Mouse (Mus musculus) limb, embryonic 14.5 days (tissue): ENCODE data around the gene Dgkz. TPM values are rescaled to one million over a fixed set of nuclear protein-coding genes. Genes with fewer than 3 reads are reported as not detected.

ENCODE experiments used
- ATAC-seq: fragments of 200-750 bp; cut with Nextera tagmentation; 2 replicates; pipeline ENCODE4 v1.8.0; 2017; ENCODE audit warnings: low read depth, moderate number of reproducible peaks, moderate TSS enrichment; ENCODE audit not compliant: low FRiP score
- DNase-seq: peaks from one replicate; pipeline ENCODE4 v3.0.0-alpha.2; 2015; ENCODE audit warnings: low spot score
- H3K27ac ChIP-seq: fragments of 300-500 bp; sonication (generic); replicated peaks from 2 replicates; pipeline ENCODE4 v1.5.1; 2014; ENCODE audit warnings: low read depth, mild to moderate bottlenecking, low read length, moderate library complexity, mixed read lengths
- H3K27me3 ChIP-seq: fragments of 300-500 bp; sonication (generic); 2 replicates; pipeline ENCODE4 v1.6.1; 2014; ENCODE audit warnings: low read length, mixed read lengths; ENCODE audit not compliant: control insufficient read depth, insufficient read depth
- H3K36me3 ChIP-seq: fragments of 300-500 bp; sonication (generic); 2 replicates; pipeline ENCODE4 v1.6.1; 2014; ENCODE audit warnings: mild to moderate bottlenecking, low read length, moderate library complexity, mixed read lengths; ENCODE audit not compliant: control insufficient read depth, insufficient read depth
- H3K4me1 ChIP-seq: fragments of 300-500 bp; sonication (generic); 2 replicates; pipeline ENCODE4 v1.6.1; 2014; ENCODE audit warnings: antibody characterized with exemption, low read length, mixed read lengths; ENCODE audit not compliant: control insufficient read depth, insufficient read depth
- H3K4me2 ChIP-seq: fragments of 300-500 bp; sonication (generic); replicated peaks from 2 replicates; pipeline ENCODE4 v1.6.1; 2014; ENCODE audit warnings: low read depth, mild to moderate bottlenecking, low read length, moderate library complexity; ENCODE audit not compliant: severe bottlenecking
- H3K4me3 ChIP-seq: fragments of 300-500 bp; sonication (generic); replicated peaks from 2 replicates; pipeline ENCODE4 v1.5.1; 2014; ENCODE audit warnings: low read length
- H3K9ac ChIP-seq: fragments of 300-500 bp; sonication (generic); 2 replicates; pipeline ENCODE4 v1.6.1; 2014; ENCODE audit warnings: mild to moderate bottlenecking, low read depth, low read length, moderate library complexity; ENCODE audit not compliant: severe bottlenecking
- H3K9me3 ChIP-seq: fragments of 300-500 bp; sonication (generic); 2 replicates; pipeline ENCODE4 v1.6.1; 2016; ENCODE audit warnings: low read length; ENCODE audit not compliant: control insufficient read depth
- POLR2A ChIP-seq: fragments of 200-500 bp; IDR thresholded peaks from 2 replicates; pipeline ENCODE4 v1.8.0; 2012; ENCODE audit warnings: inconsistent platforms, mild to moderate bottlenecking, moderate library complexity, borderline replicate concordance; ENCODE audit not compliant: insufficient read depth, insufficient read length; ENCODE audit errors: extremely low read depth
- WGBS: fragments of 180-500 bp; shearing (Covaris S2); extraction: QIAGEN DNeasy Blood & Tissue Kit; methylation state at CpG from one replicate; pipeline ENCODE4 v1.1.7; 2014; 5-methylcytosine and 5-hydroxymethylcytosine counted together
- polyA plus RNA-seq, 2 experiments: library from polyadenylated mRNA; depleted of rRNA in 1 of 2; stranded (reverse) in 1 of 2; unstranded in 1 of 2; fragments of >200 nt; fragmentation: Nextera tagmentation in 1 of 2; extraction: Ambion mirVana in 1 of 2; gene quantifications; 2 replicates each; pipeline versions ENCODE4 v1.2.1 to v1.2.3; 2012 to 2014

Dgkz gene
- polyA plus RNA-seq, 2 experiments, result 42.4 to 97.1 TPM

DNA sequence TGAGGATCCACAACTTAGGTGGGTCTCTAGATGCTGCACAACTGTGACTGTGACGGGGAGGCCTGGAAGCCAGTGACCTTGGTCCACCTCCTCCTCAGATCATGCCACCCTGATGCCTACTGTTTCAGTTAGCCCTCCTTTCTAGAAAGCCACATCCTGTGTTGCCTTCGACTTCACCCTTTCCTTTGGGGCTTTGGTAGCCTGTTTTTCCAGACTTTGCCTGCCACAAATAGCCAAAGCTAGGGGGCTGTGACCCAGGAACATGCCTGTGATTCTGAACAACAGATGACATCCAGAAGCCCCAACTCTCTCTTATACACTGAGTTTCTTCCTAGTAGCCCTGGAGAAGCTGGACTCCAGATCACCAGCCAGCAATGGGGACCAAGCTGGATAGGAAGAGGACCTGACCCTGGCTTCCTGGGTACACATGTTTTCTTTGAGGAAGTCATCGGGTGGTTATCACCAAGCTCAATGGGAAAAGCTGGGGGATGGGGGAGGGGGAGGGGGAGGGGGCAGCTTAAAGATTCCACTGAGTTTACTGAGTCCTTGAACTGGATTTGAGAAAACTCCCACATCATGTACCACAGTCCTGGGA is 11.0 kb downstream of the Dgkz start:
- WGBS, result 67% methylated on average over 3 of the region's 3 CpGs
- H3K4me2 ChIP-seq, result peak overlapping the region; percentile 60
- TF ChIP-seq POLR2A, result no peak
- no peak overlapping the region for H3K9ac ChIP-seq
- peak overlapping the region; percentile 55 for H3K27ac ChIP-seq
- H3K36me3 ChIP-seq, result 0 out of 2 replicates have a peak, but pooled peaks cover 6% of the 10 kb centered on the region
- peaks cover 23% of the 10 kb centered on the region for H3K4me1 ChIP-seq
- DNase-seq (no peak), ATAC-seq (no peak)
- H3K4me3 ChIP-seq, result peak overlapping the region; percentile 27; the same call in 1 of the 2 replicates
- no peaks in the 10 kb centered on the region for H3K9me3 ChIP-seq
- H3K27me3 ChIP-seq, result no peaks in the 10 kb centered on the region

DNA sequence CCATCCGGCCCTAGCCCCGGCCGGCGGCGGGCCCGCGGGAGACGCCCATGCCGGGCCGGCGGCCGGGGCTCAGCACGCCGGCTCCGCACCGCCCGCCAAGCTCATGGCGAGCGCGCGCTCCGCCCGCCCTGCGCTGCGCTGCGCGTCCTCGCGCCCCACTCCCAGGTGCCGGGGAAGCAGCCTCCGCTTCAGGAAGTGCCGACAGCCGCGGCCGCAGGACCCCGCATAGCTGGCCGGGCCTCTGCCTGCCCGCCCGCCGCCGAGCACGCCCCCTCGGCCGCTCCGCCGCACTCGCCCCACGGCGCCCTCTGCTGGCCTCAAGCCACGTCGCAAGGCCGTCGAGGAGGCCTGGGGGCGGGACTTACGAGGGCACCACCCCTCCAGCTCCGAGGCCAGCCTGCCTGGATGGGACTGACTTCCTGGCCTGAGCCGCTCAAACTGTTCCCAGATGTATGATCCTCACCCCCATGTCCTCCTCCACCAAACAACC is 12.2 kb downstream of the Dgkz start:
- peak; percentile 83 for DNase-seq
- WGBS, result 0% methylated on average over 25 of the region's 57 CpGs
- Histone ChIP-seq H3K27ac (0 out of 2 replicates have a peak overlapping the region, but pooled peaks have one; percentile 19), H3K4me3 (peak overlapping the region; percentile 83), H3K9ac (peak overlapping the region; percentile 85), H3K27me3 (no peaks in the 10 kb centered on the region), H3K36me3 (0 out of 2 replicates have a peak, but pooled peaks cover 6% of the 10 kb centered on the region), H3K9me3 (no peaks in the 10 kb centered on the region), H3K4me2 (peak overlapping the region; percentile 60), H3K4me1 (peaks cover 23% of the 10 kb centered on the region)
- no peak for TF ChIP-seq POLR2A
- peak; percentile 96 for ATAC-seq

DNA sequence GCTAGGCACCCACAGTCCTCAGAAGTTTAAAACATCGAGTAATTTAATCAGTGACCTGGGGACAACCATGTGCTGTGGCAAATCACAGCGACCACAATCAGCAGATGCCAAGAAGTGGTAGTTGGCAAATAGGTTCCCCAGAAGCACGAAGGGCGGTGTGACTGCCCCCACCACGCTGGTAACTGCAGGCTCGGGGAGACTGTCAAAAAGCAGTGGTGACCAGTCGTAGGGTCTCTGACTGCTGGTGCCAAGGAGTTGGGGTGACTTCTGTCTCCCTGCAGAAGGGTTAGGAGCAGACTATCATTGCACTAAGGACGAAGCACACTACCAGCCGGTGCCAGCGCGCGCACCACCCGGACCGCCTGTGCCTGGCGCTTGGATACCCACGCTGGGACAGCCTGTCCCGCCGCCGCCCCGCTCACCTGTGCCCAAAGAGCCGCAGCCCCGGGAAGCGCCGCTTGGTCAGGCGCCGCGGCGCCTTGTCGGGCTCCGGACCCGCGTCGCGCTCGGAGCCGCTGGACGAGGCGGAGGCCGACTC is 12.7 kb downstream of the Dgkz start:
- Histone ChIP-seq H3K27ac (0 out of 2 replicates have a peak overlapping the region, but pooled peaks have one; percentile 19), H3K27me3 (no peaks in the 10 kb centered on the region), H3K9ac (peak overlapping the region; percentile 85), H3K4me2 (peak overlapping the region; percentile 60), H3K4me3 (peak overlapping the region; percentile 83), H3K9me3 (no peaks in the 10 kb centered on the region), H3K36me3 (0 out of 2 replicates have a peak, but pooled peaks cover 6% of the 10 kb centered on the region), H3K4me1 (peaks cover 20% of the 10 kb centered on the region)
- DNase-seq (no peak), ATAC-seq (no peak; the same call in 1 of the 2 replicates)
- no peak for TF ChIP-seq POLR2A
- under 1% methylated on average over 22 of the region's 39 CpGs for WGBS

DNA sequence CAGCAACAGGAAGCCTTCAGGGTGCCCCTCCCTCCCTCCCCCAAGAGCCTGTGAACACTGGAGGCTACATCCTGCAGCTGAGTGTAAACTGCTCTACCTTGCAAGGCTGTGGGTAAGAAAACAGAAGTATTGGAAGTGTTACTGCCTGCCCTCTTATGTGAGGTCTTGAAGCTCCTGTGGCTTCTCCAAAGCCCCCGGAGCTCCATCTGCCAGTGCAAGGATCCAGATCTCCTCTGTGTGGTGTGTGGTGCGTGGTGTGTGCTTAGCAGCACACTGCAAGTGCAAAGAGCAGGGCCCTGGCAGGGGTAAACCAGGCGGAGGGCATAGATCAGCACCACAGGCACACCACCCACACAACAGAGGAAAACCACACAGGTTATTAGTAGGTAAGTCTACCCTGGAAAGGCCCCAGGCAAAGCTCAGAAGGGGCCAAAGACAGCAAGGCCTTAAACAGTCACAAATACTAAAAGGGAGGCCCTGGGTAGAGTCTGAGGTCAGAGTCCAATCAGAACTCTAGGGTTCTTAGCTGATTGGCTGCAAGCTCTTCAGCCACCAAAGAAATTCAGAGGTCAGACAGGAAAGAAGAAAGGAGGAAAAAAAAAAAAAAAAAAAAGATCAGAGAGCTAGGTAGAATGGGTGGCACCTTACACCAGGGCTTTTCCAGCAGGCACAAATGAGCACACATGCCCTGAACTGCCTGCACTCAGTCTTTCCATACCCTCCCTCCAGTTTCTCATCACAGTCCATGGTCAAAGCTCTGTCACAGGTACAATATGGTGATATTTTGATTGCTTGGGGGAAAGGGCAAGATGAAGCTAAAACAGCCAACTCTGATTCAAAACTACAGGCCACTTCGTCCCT is 13.5 kb downstream of the Dgkz start:
- Histone ChIP-seq H3K4me3 (peak overlapping the region; percentile 83), H3K9ac (peak overlapping the region; percentile 85), H3K36me3 (0 out of 2 replicates have a peak, but pooled peaks cover 6% of the 10 kb centered on the region), H3K4me1 (peaks cover 23% of the 10 kb centered on the region), H3K27me3 (no peaks in the 10 kb centered on the region), H3K4me2 (peak overlapping the region; percentile 60), H3K9me3 (no peaks in the 10 kb centered on the region), H3K27ac (no peak overlapping the region)
- 44% methylated on average over 4 of the region's 4 CpGs for WGBS
- ATAC-seq (no peak), DNase-seq (no peak)
- no peak for TF ChIP-seq POLR2A

DNA sequence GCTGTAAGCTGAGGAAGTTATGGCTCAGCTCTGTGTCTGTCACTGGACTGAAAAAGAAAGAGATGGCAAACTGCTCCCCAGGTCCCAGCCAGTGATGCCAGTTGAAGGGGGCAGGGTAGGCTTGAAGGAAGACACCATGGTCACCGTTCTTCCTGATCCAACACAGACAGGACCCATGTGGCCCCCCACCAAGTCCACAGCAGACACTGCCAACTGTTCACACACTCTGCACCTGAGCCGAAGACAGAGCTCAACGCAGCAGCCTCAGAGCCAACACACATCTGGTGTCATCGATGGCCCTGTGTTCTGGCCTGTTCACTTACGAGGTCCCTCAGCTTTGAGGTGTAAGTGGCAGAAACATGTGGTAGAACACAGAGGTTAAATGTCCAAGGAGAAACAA is 15.2 kb downstream of the Dgkz start:
- DNase-seq (no peak), ATAC-seq (no peak)
- H3K9me3 ChIP-seq, result no peaks in the 10 kb centered on the region
- no peaks in the 10 kb centered on the region for H3K27me3 ChIP-seq
- no peak overlapping the region for H3K4me3 ChIP-seq
- 93% methylated on average over 5 of the region's 5 CpGs for WGBS
- H3K4me1 ChIP-seq, result peaks cover 22% of the 10 kb centered on the region
- 0 out of 2 replicates have a peak, but pooled peaks cover 6% of the 10 kb centered on the region for H3K36me3 ChIP-seq
- no peak overlapping the region for H3K9ac ChIP-seq
- TF ChIP-seq POLR2A, result no peak
- H3K4me2 ChIP-seq, result no peak overlapping the region
- H3K27ac ChIP-seq, result no peak overlapping the region
